ENCODE assay signal across 22 mouse cellular contexts in the genomic region with DNA sequence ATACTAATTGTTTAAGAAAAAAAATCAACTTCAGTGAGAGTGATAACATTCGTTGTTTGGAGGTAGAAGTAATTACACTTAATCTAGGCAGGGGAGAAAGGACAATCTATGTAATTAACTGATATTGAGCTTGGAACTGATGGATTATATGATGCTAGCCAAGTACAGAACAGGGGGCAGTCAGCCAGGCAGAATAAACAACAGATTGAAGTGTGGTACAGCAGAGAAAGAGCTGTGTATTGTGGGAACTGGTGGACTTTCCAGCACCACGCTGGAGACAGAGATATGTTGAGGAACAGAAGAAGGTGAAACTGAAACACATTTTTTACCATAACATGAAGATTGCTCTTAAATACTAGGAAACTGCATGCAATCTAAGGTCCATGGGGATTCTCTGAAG.
A peak's percentile ranks its signal among the peaks of the same experiment; 100 is the strongest.
DNase-seq lines count a peak whose midpoint lies in the region; TF ChIP-seq lines count a peak whose summit lies in the region.
"Had no signal": no experiment of that assay in that cellular context is flagged by ENCODE, and none has a peak within 500 bp of the region (broad histone marks: within the 10 kb centered on the region; RNA-seq: fewer than 3 reads in every experiment).

No protein-coding gene starts in this region.

- no peaks in the 10 kb centered on the region for H3K4me1 ChIP-seq in kidney, adult 2 months (ENCODE audit: control insufficient read depth, insufficient read depth, low read length)
- H3K4me1 ChIP-seq: embryonic facial prominence, embryonic 15.5 days; forebrain, embryonic 10.5 days; heart, embryonic 13.5 days; hindbrain, embryonic 15.5 days had no signal

- no peak for TF ChIP-seq POLR2A in kidney, adult 2 months (IDR thresholded peaks at IDR 0.05; ENCODE audit: low read depth, low read length)

- TF ChIP-seq CTCF in layer of hippocampus, adult 2 months (conservative IDR thresholded peaks at IDR 0.05) = no peak
- no peak for TF ChIP-seq CTCF in kidney, adult 2 months (conservative IDR thresholded peaks at IDR 0.05; ENCODE audit: insufficient read depth, insufficient read length, low read depth, low read length)

- peak; percentile 2 to 27 for DNase-seq in cerebellum, postnatal 10 days
- DNase-seq in cerebellum, postnatal 36 days = no peak
- DNase-seq in layer of hippocampus, adult 2 months (ENCODE audit: low spot score in 2 of 2) = peak; percentile 31 to 46
- peak; percentile 27 to 32 for DNase-seq in layer of hippocampus, postnatal 10 days (ENCODE audit: low spot score in 2 of 2)
- DNase-seq in ovary, postnatal 14 days (ENCODE audit: low spot score) = no peak
- no peak for DNase-seq in urinary bladder, postnatal 14 days (ENCODE audit: low spot score)
- no peak for DNase-seq in kidney, adult 2 months
- DNase-seq: adrenal gland, postnatal 10 days; B cell, adult 2 months; cerebellum, adult 18-20 months; cerebellum, adult 9-11 months; embryo, embryonic 11 days; gastrocnemius, adult 2 months; gastrocnemius, postnatal 36 days; heart, adult 11 months; heart, postnatal 36 days had no signal

- H3K27ac ChIP-seq in layer of hippocampus, adult 2 months = peak overlapping the region; percentile 12; the same call in 1 of the 2 replicates
- H3K27ac ChIP-seq in kidney, adult 2 months (ENCODE audit: insufficient read depth, low read depth, low read length) = no peak overlapping the region
- H3K27ac ChIP-seq: embryonic facial prominence, embryonic 15.5 days; forebrain, embryonic 10.5 days; gastrocnemius, adult 2 months; heart, embryonic 13.5 days; hindbrain, embryonic 15.5 days had no signal

- H3K4me3 ChIP-seq in layer of hippocampus, adult 2 months = no peak overlapping the region
- no peak overlapping the region for H3K4me3 ChIP-seq in kidney, adult 2 months (ENCODE audit: insufficient read depth, low read depth, low read length)
- H3K4me3 ChIP-seq: embryonic facial prominence, embryonic 15.5 days; erythroblast, embryonic 14.5 days; forebrain, embryonic 10.5 days; gastrocnemius, adult 2 months; heart, embryonic 13.5 days; hindbrain, embryonic 15.5 days had no signal

- H3K36me3 ChIP-seq in kidney, adult 2 months (ENCODE audit: control insufficient read depth, insufficient read depth, low read length) = no peaks in the 10 kb centered on the region
- H3K36me3 ChIP-seq: embryonic facial prominence, embryonic 15.5 days; forebrain, embryonic 10.5 days; G1E; heart, embryonic 13.5 days; hindbrain, embryonic 15.5 days had no signal

- 74% methylated on average over 2 of the region's 2 CpGs for WGBS in kidney, adult 2 months

- no peaks in the 10 kb centered on the region for H3K27me3 ChIP-seq in kidney, adult 2 months (replicated peaks; ENCODE audit: control insufficient read depth, insufficient read depth, low read length)
- H3K27me3 ChIP-seq: embryonic facial prominence, embryonic 15.5 days; heart, embryonic 13.5 days; hindbrain, embryonic 15.5 days had no signal

Comparison
In these comparisons a context has a peak if more than half of its experiments do, and no peak if none do; other contexts are left out.
1. DNase-seq: peak in cerebellum, postnatal 10 days (2 of 2), layer of hippocampus, adult 2 months (2 of 2) and layer of hippocampus, postnatal 10 days (2 of 2); none in cerebellum, postnatal 36 days (0 of 2), ovary, postnatal 14 days (single experiment), urinary bladder, postnatal 14 days (single experiment) and kidney, adult 2 months (single experiment).